Mouse (Mus musculus): ENCODE measurements around the gene 9330161L09Rik.
"Not testable (repeated sequence)": the region's sequence is repeated elsewhere in the genome, so short reads cannot be mapped to it uniquely, and the experiment has no call there.

The 9330161L09Rik gene

DNA sequence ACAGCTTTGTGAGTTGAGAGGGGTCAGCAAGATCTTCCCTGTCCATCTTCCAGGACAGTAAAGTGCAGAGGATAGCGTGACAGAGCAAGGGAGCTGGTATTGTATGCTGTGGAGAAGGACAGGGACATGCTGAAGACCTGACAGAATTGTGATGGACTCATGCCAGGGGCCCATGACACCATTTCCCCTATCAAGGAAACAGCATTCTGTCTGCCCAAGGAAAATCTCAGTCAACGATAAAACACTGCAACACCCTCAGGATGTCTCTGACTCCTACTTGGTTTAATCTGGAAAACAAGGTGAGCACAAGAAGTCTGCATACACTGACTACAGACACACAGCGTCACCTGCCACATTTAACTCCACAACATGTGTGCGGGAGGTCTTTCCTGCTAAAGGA lies at the start of gene 9330161L09Rik:
TSS of gene 9330161L09Rik (minus strand) at position 101 of the 400 bp plus-strand sequence.
- DNase-seq (ENCODE audit: low spot score): no peak

DNA sequence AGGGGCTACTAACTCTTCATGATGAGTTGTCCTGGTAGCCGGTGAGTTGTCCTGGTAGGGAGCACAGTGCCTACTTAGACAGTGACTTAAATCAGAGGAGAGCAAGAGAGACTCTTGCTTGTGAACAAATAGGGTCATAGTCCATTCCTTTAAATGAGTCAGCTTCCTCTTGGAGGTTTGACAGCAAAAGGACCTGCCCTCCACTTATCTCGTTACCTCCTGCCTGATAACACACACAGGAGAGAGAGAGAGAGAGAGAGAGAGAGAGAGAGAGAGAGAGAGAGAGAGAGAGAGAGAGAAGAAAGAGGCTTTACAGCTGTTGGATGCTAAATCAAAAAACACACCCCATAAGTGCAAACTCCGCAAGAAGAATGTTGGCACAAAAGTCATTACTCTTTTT lies 49.5 kb upstream of the 9330161L09Rik start, which contains the start of gene Ifi27l2b:
TSS of gene Ifi27l2b (minus strand) at position 84 of the 400 bp plus-strand sequence.
- no peak for DNase-seq (ENCODE audit: low spot score)

DNA sequence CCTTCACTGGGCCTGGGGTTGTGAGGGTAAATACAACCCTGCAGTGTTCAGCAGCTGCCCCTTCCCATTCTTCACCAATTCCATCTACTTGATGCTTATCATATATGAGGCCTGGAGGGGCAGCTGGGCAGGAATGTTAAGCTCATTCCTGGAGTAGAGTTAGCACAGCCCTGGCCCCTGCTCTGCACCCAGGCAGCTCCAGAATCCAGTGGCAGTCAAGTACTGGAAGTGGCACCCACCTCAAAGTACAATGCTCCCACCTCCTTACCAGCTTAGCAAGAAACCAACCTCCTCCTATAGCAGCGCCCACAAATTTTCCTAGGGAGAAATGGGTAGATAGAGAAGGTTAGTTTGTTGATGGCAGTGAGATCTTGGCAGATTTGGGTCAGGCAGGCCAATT lies 49.1 kb upstream of the 9330161L09Rik start:
- DNase-seq (ENCODE audit: low spot score): not testable (repeated sequence)

DNA sequence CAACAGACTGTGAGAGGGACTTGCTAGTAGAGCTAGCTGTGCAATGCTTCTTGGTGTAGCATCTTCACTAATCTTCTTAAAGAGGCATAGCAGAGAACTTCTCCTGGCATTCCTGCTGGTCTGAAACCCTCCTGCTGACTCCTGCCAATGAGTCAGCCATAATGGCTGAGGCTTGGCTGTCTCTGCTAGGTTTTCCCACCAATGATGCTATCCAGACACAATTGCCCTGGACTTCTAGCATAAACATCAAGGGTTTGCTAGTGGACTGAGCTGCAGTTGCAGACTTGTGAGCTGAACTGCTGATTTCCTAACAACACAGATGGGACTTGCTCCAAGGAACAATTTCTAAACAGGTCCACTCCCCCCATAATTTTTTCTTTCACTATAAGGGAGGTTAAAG lies 45.7 kb upstream of the 9330161L09Rik start:
- no peak for DNase-seq (ENCODE audit: low spot score)

DNA sequence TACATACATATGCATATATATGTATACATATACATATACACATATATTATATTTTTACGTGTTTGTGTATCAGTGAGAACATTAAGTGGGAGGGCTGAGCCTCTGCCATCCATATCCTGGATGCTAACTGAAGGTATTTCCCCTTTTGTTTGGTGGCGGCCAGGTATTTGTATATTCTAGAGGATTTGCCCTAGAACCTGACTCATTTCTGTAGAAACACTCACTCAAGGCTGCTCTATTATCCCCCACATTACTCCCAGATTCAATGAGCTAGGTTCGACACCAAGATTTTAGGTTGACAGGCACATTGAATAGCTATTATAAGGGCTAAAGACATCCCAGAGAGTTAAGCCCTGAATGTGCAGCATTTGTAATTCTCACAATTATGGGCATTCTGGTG lies 37.4 kb upstream of the 9330161L09Rik start:
- DNase-seq (ENCODE audit: low spot score): no peak

DNA sequence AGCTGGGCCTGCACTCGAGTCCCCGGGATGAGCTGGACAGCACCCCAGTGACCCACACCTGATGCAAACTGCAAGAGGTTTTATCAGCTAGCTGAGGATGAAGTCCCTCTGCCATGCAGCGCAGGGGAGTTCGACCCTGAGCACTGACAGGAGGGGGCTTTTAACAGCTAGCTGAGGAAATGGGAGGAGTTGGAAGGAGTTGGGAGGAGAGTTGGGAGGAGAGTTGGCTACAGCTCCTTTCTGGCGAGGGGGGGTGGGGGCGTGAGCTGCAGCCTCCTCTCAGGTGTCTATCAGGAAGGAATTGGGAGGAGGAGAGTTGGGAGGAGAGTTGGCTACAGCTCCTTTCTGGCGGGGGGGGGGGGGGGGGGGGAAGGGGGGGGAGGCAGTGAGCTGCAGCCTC lies 36.6 kb upstream of the 9330161L09Rik start:
- not testable (repeated sequence) for DNase-seq (ENCODE audit: low spot score)

DNA sequence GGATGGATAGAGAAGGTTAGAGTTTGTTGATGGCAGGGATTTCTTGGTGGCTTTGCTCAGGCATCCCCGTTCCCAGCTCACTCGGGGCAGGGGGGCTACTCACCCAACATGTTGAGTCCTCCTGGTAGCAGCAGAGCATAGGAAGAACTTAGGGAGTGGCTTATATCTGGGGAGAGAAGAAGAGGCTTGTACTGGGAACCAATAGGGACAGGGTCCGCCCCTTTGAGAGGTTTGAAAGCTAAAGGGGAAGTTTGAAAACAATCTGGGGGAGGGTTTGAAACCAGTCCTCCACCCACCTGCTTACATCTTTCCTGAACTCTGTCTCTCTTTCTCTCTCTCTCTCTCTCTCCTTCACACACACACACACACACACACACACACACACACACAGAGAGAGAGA lies 35.9 kb upstream of the 9330161L09Rik start, which contains the start of gene Ifi27l2a:
TSS of gene Ifi27l2a (minus strand) at position 157 of the 400 bp plus-strand sequence.
- peak; percentile 59 for DNase-seq (ENCODE audit: low spot score)

DNA sequence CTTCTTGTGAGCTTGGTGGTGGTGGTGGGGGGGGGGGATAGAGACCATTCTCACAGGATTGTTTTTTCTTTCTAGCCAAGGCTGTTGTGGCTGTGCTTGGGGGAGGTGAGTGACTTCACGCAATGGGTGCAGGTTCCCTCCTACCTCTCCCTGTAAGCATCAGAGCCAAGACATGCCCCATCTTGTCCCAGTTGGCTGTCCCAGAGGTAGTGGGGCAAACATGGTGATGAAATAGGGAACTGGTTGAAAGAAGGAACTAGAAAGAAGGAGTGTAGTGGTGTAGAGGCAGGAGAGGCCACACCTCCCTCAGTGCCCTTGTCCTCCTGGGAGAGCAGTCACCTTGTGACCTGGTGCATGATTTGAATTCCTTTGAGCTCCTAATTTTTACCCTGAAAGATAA lies 30.0 kb upstream of the 9330161L09Rik start:
- no peak for DNase-seq (ENCODE audit: low spot score)

DNA sequence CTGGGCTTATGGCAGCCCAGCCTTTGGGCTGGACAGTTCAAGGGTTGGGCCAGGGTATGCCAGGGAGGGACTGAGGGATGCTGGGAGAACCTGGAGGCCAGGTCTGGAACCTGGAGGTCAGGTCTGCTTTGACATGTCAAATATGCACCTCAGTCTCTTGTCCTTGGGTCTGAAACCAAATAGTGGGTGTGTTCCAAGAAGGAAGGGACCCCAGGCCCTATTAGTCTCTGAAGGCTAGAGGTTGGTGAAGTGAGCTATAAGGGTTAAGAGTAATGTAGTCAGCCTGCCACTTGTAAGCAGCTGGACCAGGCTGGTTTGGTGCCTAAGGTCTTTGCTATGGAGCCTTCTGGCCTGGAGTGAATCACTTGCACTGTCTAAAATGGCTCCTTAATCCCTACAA lies 27.2 kb upstream of the 9330161L09Rik start:
- no peak for DNase-seq (ENCODE audit: low spot score)

DNA sequence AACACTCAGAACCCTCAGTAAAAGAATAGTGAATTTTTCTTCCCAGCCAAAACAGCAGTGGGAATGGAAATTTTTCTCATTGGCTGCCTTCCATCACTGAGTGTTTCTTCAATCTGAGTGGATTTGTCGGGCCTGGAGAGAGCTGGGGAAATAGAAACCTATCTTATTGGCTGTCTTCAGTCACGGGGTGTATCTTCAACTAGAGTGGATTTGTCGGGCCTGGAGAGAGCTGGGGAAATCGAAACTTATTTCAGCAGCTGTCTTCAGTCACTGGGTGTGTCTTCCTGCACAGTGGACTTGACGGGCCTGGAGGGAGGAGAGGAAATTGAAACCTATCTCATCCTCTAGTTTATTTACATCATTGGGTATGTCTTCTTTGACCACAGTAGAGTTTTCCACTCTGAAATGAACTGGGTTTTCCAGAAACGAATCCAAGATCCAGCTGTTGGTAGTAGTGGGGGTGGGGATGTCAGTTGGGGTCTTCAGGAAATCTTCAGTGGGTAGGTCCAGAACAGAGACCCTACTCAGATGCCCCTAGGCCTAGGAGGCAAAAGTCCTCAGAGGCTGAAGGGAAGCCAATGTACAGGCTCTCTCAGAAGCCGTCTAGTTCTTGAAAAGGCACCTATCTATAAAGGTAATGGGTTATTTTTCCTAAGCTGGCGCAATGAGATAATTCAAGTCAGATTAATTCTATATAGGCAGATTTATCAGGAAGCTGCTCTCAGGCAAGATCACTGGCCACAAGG lies 26.5 kb upstream of the 9330161L09Rik start, which contains the start of gene Ifi27:
TSS of gene Ifi27 (plus strand) at position 226 of the 746 bp plus-strand sequence.
- DNase-seq (ENCODE audit: low spot score): peak; percentile 85

DNA sequence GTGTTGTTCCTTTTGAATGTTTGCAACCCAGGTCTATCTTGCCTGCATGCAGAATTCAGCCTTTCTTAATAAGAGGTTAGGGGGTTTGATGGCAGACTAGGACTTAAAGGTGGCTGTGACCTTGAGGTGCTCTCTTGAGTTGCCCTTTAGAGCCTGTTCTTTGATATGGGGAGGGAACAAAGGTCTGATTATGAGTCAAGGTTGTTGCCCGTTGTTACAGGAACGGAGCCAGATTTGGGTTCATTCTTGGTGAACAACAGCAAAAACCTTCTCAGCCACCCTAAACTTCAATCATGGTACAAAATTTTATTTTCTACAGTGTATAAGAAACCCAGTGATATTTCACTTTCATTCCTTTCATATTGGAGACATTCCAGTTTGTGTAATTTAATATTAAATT lies 25.8 kb upstream of the 9330161L09Rik start:
- DNase-seq (ENCODE audit: low spot score): no peak

DNA sequence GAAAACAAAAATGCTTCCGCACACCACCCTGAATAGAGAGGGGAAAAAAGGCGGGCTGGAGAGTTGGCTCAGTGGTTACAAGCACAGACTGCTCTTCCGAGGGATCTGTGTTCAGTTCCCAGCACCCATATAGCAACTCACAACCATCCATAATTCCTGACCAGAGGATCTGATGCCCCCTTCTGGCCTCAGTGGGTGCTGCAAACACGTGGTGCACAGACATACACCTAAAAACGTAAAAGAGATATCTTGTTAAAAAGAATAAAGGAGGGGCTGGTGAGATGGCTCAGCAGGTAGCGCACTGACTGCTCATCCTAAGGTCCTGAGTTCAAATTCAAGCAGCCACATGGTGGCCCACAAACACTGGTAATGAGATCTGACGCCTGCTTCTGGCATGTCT lies 19.1 kb upstream of the 9330161L09Rik start:
- DNase-seq (ENCODE audit: low spot score): no peak

DNA sequence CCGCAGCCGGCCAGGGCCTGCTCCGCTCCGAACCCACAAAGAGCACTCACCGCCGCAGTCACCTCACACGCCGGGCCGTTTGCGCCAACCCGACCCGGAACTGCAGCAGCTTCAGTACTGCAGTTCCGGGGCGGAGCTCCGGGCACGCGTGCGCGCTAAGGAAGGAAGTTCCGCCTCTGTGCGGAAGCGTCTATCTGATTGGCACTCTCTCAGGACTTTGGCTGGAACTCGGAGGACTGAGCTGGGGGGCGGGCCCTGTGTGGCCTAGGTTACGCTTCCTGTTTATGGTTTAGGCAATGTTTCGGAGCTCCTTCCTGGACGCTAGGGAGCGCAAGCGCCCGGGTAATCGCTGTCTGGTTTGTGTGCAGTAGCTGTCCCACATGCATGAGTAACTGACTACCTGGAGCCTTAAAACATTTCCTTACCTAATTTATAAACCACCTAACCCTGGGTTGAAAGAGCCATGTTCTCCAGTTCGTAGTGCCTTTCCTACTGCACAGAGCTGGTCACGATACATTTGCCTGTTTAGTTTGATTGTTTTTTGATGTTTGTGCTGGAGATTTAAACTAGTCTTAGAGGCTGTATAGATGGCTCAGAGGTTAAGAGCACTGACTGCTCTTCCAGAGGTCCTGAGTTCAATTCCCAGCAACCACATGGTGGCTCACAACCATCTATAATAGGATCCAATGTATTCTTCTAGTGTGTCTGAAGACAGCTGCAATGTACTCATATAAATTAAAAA lies 18.3 kb upstream of the 9330161L09Rik start, which contains the start of gene Ddx24:
TSS of gene Ddx24 (minus strand) at position 102 of the 742 bp plus-strand sequence.
- peak; percentile 100 for DNase-seq (ENCODE audit: low spot score)

DNA sequence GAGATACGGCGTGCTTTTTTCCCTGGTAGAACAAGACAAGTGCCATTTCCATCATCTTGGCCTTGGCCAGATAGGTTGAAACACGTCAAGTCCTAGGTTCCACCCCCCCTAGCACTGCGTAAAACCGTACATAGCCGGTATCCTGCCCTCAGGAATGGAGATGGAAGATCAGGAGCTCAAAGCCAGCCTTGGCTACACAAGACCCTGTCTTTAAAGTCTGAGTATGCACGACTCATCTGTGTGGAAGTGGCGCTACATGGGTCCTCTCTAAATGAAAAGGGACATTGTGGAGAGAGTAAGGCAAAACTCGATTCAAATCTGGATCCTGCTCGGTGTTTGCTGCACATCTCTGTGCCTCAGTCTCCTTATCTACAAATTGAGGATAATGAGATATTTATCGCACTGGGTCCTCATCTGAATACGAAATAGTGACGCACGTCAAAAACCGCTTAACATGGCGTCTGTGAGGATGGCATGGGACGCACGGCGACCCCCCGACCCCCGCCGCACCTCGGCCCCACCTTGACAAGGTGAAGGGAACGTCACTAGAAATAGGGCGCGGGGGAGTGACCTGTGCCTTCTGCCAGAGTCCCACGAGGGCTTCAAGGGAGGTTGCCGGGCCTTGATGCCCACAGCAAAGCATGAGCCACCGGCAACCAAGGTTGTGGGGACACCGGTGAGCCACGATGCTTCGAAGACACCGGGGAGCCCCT lies 17.6 kb upstream of the 9330161L09Rik start:
- DNase-seq (ENCODE audit: low spot score): no peak

DNA sequence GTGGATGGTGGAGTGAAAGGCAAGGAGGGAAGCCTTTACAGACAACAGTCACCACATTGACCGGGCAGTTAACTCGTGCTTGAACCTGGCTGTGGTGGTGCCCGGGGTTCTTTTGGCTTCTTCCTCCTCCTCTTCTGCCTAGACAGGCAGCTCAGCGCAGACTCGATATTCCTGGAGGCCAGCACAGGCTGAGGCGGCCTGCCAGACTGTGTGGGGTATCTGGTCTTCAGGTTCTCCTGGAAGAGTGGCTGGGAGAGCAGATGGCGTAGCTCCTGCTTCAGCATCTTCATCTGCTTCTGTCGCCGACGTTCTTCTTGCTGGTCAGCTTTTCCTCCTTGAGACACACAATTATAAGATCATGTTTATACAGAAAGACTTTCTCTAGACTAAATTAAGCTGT lies 524 bp upstream of the 9330161L09Rik start:
- no peak for DNase-seq (ENCODE audit: low spot score)

DNA sequence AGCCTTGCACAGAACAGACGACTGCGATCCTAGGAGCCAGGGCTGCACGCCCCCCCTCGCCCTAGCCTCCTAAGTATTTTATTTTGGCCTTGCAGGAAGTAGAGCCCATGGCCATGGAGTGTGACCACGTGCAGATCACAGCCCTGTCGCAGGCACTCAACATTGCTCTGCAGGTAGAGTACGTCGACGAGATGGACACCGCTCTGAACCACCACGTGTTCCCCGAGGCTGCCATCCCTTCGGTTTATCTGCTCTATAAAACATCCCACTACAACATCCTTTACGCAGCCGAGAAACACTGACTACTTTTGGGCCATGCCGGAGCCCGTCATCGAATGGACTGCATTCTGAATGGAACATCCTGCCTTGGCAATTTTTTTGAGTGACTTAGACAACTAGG lies 3.5 kb downstream of the 9330161L09Rik start:
- DNase-seq (ENCODE audit: low spot score): no peak

DNA sequence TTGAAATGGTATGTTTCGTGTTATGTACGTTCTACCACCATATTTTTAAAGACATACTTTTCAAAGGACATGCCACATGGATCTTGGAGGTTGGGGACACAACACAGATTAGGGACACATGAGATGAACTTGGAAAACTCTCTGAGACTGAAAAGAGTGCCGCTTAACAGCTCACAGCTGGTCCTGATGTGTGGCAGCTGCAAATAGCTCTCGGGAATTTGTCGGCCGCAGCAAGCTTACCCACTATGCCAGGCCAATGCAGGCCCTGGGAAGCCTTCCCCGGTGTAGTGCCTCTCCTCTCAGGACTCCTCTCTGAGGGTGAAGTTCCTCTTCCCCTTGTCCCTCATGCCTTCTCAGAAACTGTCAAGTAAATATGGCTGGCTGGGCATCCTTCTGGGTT lies 10.9 kb downstream of the 9330161L09Rik start:
- DNase-seq (ENCODE audit: low spot score): no peak

DNA sequence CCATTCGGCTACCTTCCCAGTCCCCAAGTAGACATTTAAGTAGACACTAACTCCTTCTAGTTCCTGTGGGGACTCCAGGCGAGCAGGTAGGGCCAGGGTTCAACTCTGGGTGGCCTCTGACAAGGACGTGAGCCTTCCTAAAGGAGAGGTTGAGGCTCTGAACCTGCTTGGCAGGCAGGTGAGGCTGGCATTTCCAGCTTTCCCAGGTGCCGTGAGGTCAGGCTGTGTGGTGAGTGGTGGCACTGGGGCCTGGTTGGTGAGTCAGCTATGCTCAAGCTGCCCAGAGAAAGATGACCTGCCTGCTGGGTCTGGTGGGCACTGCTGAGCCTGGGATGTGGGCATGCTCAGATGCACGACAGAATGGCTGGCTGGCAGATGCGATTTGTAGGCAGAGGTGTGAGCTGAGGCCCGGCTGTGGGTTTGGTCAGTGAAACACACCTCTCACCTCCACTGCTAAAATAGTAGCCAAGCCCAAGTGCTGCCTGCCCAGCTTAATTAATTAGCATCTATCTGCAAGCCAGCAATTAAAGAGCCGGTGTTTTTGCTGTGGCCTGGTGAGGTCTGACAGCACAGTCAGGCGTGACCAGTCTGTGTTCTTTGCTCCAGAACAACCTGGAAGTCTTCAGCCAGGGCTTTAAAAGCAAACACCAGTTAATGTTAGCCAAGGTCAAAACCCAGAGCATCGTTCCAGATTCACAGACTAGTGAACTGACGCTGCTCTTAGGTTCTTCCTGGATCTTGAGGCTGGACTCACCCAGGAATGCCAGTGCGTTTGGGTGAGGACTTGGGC lies 11.9 kb downstream of the 9330161L09Rik start:
- DNase-seq (ENCODE audit: low spot score): no peak

DNA sequence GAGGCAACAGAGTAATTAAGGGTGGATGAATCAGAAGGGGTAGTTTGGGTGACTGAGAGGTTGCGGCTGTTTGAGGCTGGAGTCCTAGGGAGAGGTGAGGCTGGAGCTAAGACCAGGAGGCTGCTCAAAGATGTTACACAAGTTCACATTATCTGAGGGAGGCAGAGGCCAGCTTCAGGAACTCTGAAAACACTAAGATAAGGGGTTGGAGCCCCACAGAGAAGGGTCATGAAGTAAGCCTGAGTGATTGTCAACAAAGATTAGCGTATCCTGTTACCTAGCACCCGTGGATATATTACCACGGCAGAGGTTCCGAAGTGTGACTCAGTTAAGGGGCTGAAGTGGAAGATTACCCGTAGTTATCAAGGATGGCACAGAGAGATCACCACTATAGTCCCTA lies 14.1 kb downstream of the 9330161L09Rik start:
- no peak for DNase-seq (ENCODE audit: low spot score)

DNA sequence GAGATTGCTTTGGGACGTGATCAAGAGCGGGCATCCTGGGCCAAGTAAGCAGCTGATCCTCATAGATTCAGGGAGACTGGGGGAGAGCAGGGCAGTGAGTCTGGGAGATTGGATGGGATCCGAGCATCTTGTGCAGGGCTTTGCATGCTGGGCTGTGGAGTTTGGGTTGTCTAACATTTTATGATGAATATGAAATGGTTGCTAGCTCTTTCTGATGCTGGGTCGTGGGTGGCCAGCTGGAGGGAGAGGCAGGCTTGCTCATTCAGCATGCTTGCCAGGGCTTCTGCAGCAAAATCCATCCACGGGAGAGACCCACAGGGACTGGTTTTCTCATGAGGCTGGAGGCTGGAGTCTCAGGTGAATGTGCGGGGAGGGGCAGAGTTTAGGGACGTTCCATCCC lies 16.5 kb downstream of the 9330161L09Rik start:
- DNase-seq (ENCODE audit: low spot score): no peak

DNA sequence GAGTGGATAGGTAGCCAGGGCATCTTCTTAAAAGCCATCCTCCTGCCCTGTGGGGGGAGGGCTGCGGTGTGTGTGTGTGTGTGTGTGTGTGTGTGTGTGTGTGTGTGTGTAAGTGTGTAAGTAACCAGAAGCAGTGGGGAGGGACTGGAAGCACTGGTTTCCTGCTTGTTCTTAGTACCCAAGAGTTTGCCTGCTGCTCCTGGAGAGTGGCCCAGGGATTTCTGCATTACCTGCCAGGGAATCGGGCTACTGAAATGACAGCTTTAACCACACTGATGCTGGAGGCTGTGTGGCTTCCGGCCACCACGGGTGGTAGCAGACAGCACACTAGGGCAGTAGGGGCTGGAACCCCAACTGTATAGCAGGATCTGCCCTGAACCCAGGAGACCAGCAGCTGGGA lies 17.6 kb downstream of the 9330161L09Rik start:
- no peak for DNase-seq (ENCODE audit: low spot score)

DNA sequence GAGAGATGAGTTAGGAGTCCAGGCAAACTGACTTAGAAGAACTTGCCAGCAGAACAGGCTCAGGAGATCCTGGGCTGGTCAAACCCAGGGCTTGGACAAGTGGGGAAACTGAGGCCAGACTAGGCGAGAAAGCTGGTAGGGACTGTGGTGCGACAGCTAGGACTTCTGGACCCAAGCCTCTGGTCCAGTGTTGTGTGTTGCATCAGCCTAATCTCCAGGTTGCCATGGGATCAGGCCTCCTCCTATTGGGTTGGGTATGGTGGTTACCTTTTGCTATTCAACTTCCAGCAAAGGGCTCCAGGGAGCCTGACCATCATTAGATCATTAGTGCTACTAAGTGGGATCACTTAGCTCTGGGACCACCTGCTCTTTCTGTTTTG lies 18.3 kb downstream of the 9330161L09Rik start:
- no peak for DNase-seq (ENCODE audit: low spot score)
